Mouse (Mus musculus): Measurements from ENCODE around the gene En2. TPM values are rescaled to one million over a fixed set of nuclear protein-coding genes. Genes with fewer than 3 reads are reported as not detected.

Gene En2
- total RNA-seq, 1 experiment from 2014 or later = 0.19 TPM

- no peak for DNase-seq
Measured at GRCm38 (mm10) chr5:28159891-28160470, 5.5 kb upstream of the En2 start.

GRCm38 (mm10) chr5:28161383-28161937, 4.0 kb upstream of the En2 start:
- no peak for DNase-seq

- DNase-seq = no peak
Measured at GRCm38 (mm10) chr5:28161938-28162402, 3.5 kb upstream of the En2 start.

- DNase-seq = no peak
Measured at GRCm38 (mm10) chr5:28163926-28164325, 1.6 kb upstream of the En2 start.

GRCm38 (mm10) chr5:28166256-28167231, 1.1 kb downstream of the En2 start:
- peak; percentile 58 for DNase-seq

GRCm38 (mm10) chr5:28167611-28168252, 2.2 kb downstream of the En2 start:
- DNase-seq = peak; percentile 21

GRCm38 (mm10) chr5:28168253-28169165, 3.0 kb downstream of the En2 start:
- DNase-seq = no peak

GRCm38 (mm10) chr5:28169166-28169801, 3.8 kb downstream of the En2 start:
- no peak for DNase-seq

GRCm38 (mm10) chr5:28170081-28170480, 4.6 kb downstream of the En2 start:
- DNase-seq = no peak

GRCm38 (mm10) chr5:28170892-28171291, 5.4 kb downstream of the En2 start:
- no peak for DNase-seq

- DNase-seq = no peak
Measured at GRCm38 (mm10) chr5:28171667-28172066, 6.2 kb downstream of the En2 start.

GRCm38 (mm10) chr5:28172261-28172920, 6.9 kb downstream of the En2 start:
- no peak for DNase-seq

- DNase-seq = no peak
Measured at GRCm38 (mm10) chr5:28172921-28173670, 7.6 kb downstream of the En2 start.

GRCm38 (mm10) chr5:28173674-28174073, 8.2 kb downstream of the En2 start:
- DNase-seq = no peak

GRCm38 (mm10) chr5:28174086-28174485, 8.6 kb downstream of the En2 start:
- DNase-seq = no peak

- DNase-seq = no peak
Measured at GRCm38 (mm10) chr5:28174876-28175569, 9.5 kb downstream of the En2 start.

GRCm38 (mm10) chr5:28175570-28175919, 10.1 kb downstream of the En2 start:
- no peak for DNase-seq

- DNase-seq = no peak
Measured at GRCm38 (mm10) chr5:28176023-28176422, 10.5 kb downstream of the En2 start.

- DNase-seq = no peak
Measured at GRCm38 (mm10) chr5:28176585-28176984, 11.1 kb downstream of the En2 start.
